Mouse (Mus musculus) midbrain, embryonic 11.5 days (tissue): Measurements from ENCODE around the gene Ebna1bp2. TPM values are rescaled to one million over a fixed set of nuclear protein-coding genes. Genes with fewer than 3 reads are reported as not detected.

ENCODE experiments used
- ATAC-seq: fragments of 200-750 bp; cut with Nextera tagmentation; 2 replicates; pipeline ENCODE4 v1.8.0; 2017; ENCODE audit warnings: moderate TSS enrichment, moderate library complexity; ENCODE audit not compliant: low FRiP score
- DNase-seq: peaks from one replicate; pipeline ENCODE4 v3.0.0; 2015; ENCODE audit warnings: low spot score; ENCODE audit errors: missing footprints
- H3K27ac ChIP-seq: fragments of 300-500 bp; sonication (generic); 2 replicates; pipeline ENCODE4 v1.5.1; 2014; ENCODE audit warnings: low read depth, low read length
- H3K27me3 ChIP-seq: fragments of 300-500 bp; sonication (generic); 2 replicates; pipeline ENCODE4 v1.6.1; 2014; ENCODE audit warnings: mild to moderate bottlenecking, low read length, moderate library complexity, mixed read lengths; ENCODE audit not compliant: control insufficient read depth, insufficient read depth
- H3K36me3 ChIP-seq: fragments of 300-500 bp; sonication (generic); 2 replicates; pipeline ENCODE4 v1.6.1; 2014; ENCODE audit warnings: mild to moderate bottlenecking, low read length, moderate library complexity, mixed read lengths; ENCODE audit not compliant: control insufficient read depth, insufficient read depth
- H3K4me1 ChIP-seq: fragments of 300-500 bp; sonication (generic); 2 replicates; pipeline ENCODE4 v1.6.1; 2014; ENCODE audit warnings: low read length; ENCODE audit not compliant: control insufficient read depth, insufficient read depth
- H3K4me2 ChIP-seq: fragments of 300-500 bp; sonication (generic); 2 replicates; pipeline ENCODE4 v1.6.1; 2014; ENCODE audit warnings: mild to moderate bottlenecking, moderate library complexity
- H3K4me3 ChIP-seq: fragments of 300-500 bp; sonication (generic); 2 replicates; pipeline ENCODE4 v1.5.1; 2014; ENCODE audit warnings: low read depth, low read length
- H3K9ac ChIP-seq: fragments of 300-500 bp; sonication (generic); 2 replicates; pipeline ENCODE4 v1.6.1; 2014; ENCODE audit warnings: low read length
- H3K9me3 ChIP-seq: fragments of 300-500 bp; sonication (generic); 2 replicates; pipeline ENCODE4 v1.6.1; 2016; ENCODE audit warnings: low read length; ENCODE audit not compliant: control insufficient read depth
- WGBS: fragments of 180-500 bp; shearing (Covaris S2); extraction: QIAGEN DNeasy Blood & Tissue Kit; methylation state at CpG from one replicate; pipeline ENCODE4 v1.1.7; 2014; 5-methylcytosine and 5-hydroxymethylcytosine counted together
- polyA plus RNA-seq: library from polyadenylated mRNA; unstranded; fragments of >200 nt; fragmentation: Nextera tagmentation; extraction: Ambion mirVana; gene quantifications from 2 replicates; pipeline ENCODE4 v1.2.1, GENCODE M21; 2014

Ebna1bp2 gene
- 183 and 197 TPM in 2 replicates for polyA plus RNA-seq

DNA sequence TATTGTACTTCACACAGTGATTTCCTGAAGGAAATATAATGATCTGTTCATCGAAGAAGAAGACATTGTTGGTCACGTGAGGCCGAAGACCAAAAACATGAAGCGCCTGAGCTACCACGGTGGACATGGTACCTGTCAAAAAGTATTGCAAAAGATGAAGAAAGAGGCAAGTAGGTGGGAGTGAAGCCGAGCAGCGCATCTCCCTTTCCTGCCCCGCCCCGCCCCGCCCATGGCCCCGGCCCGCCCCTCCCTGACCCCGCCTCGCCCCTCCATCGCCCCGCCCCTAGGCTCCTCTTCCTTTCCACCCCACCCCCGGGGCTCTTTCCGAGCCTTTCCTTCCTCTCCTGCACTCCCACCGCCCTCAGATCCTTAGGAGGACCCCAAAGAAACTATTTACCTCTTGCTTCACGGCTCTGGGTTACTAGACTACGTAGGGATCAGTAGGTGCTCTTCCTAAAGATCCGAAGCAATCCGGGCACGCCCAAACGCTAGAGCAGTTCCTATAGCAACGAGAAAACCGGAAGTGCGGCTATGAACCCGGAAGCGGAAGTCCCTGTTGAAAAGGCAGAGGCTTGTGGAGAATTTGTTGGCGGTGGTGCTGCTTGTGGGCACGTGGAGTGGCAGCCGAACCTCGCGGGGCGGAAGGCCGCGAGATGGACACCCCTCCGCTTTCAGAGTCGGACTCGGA is at the start of gene Ebna1bp2, which contains the start of gene Cfap57:
TSS of gene Ebna1bp2 (plus strand) at position 521 of the 688 bp plus-strand sequence.
TSS of gene Cfap57 (minus strand) at position 499 of the 688 bp plus-strand sequence.
- Histone ChIP-seq H3K4me1 (peaks cover 10% of the 10 kb centered on the region), H3K9ac (peak within 1 kb of the TSS; percentile 71), H3K9me3 (no peaks in the 10 kb centered on the region; the same call in 1 of the 2 replicates), H3K4me3 (peak within 1 kb of the TSS; percentile 82), H3K27me3 (no peaks in the 10 kb centered on the region), H3K4me2 (peak within 1 kb of the TSS; percentile 96), H3K36me3 (peaks cover 8% of the 10 kb centered on the region), H3K27ac (no peak within 1 kb of the TSS)
- ATAC-seq (peak; percentile 94), DNase-seq (peak; percentile 100)
- WGBS = under 1% methylated on average over 38 of the region's 41 CpGs

DNA sequence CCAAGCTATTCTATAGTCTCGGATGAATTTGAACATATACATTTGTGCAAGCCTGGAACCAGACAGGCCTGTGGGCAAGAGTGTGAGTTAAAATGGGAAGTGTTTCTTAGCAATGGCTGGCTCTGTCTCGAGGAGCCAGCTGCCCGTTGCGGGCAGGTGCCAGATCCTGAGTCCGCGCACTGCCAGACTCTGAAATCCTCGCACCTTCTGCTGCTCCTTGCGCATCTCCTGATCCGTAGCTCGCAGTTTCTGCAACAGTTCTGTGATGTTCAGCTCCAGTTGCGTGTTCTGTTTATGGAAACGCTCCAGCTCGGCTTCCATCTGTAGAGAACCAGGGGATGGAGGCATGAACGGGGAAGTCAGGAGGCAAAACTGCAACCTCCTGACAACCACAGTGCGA is 49.2 kb upstream of the Ebna1bp2 start:
- H3K4me1 ChIP-seq = no peaks in the 10 kb centered on the region
- ATAC-seq (no peak), DNase-seq (no peak)
- no peak overlapping the region for H3K4me3 ChIP-seq
- H3K9ac ChIP-seq = no peak overlapping the region
- no peak overlapping the region for H3K27ac ChIP-seq
- no peak overlapping the region for H3K4me2 ChIP-seq
- no peaks in the 10 kb centered on the region for H3K9me3 ChIP-seq
- no peaks in the 10 kb centered on the region for H3K27me3 ChIP-seq
- no peaks in the 10 kb centered on the region for H3K36me3 ChIP-seq
- 85% methylated on average over 15 of the region's 15 CpGs for WGBS

DNA sequence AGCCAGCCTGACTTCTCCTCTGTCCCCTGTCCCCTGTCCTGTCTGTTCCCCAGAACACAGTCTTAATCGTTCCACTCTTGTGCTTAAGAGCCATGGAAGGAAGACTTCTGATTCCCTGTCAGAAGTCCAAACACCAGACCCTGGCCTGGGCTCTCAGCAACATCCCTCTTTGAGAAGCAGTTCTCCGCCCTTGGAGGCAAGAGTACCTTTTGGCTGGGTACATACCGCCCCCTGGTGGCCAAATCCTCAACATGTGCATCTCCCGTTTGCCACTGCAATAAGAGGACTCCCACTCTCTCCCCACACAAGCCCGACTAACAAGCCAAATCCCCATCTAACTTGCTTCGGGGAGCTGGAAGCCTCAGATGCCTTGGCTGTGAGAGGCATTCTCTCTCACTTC is 44.5 kb upstream of the Ebna1bp2 start:
- H3K4me3 ChIP-seq = no peak overlapping the region
- peak; percentile 98 for DNase-seq
- no peaks in the 10 kb centered on the region for H3K36me3 ChIP-seq
- no peak overlapping the region for H3K9ac ChIP-seq
- peak; percentile 68 for ATAC-seq
- no peaks in the 10 kb centered on the region for H3K27me3 ChIP-seq
- H3K4me1 ChIP-seq = no peaks in the 10 kb centered on the region
- 8% methylated on average over 6 of the region's 6 CpGs for WGBS
- no peak overlapping the region for H3K4me2 ChIP-seq
- H3K9me3 ChIP-seq = no peaks in the 10 kb centered on the region
- H3K27ac ChIP-seq = no peak overlapping the region

- DNase-seq (peak; percentile 91), ATAC-seq (no peak)
- no peak overlapping the region for H3K9ac ChIP-seq
- no peak overlapping the region for H3K4me3 ChIP-seq
- 45% methylated on average over 13 of the region's 13 CpGs for WGBS
- no peaks in the 10 kb centered on the region for H3K36me3 ChIP-seq
- H3K27ac ChIP-seq = no peak overlapping the region
- H3K4me2 ChIP-seq = no peak overlapping the region
- no peaks in the 10 kb centered on the region for H3K27me3 ChIP-seq
- no peaks in the 10 kb centered on the region for H3K9me3 ChIP-seq
- peaks cover 4% of the 10 kb centered on the region; the same call in 1 of the 2 replicates for H3K4me1 ChIP-seq
Observed at GRCm38 (mm10) chr4:118579313-118579712, 41.3 kb upstream of the Ebna1bp2 start.

GRCm38 (mm10) chr4:118581508-118581907 is 39.1 kb upstream of the Ebna1bp2 start:
- Histone ChIP-seq H3K4me3 (no peak overlapping the region), H3K4me2 (no peak overlapping the region), H3K36me3 (no peaks in the 10 kb centered on the region), H3K4me1 (peaks cover 4% of the 10 kb centered on the region; the same call in 1 of the 2 replicates), H3K9ac (no peak overlapping the region; the same call in 1 of the 2 replicates), H3K27ac (no peak overlapping the region), H3K27me3 (no peaks in the 10 kb centered on the region), H3K9me3 (no peaks in the 10 kb centered on the region)
- WGBS = 38% methylated on average over 11 of the region's 11 CpGs
- DNase-seq (no peak), ATAC-seq (0 out of 2 replicates have a peak, but pooled peaks have one; percentile 16)

- no peaks in the 10 kb centered on the region for H3K36me3 ChIP-seq
- ATAC-seq = no peak
- H3K9me3 ChIP-seq = no peaks in the 10 kb centered on the region
- H3K4me3 ChIP-seq = no peak overlapping the region
- WGBS = 97% methylated on average over 8 of the region's 8 CpGs
- H3K27ac ChIP-seq = no peak overlapping the region
- no peak overlapping the region for H3K4me2 ChIP-seq
- peaks cover 5% of the 10 kb centered on the region; the same call in 1 of the 2 replicates for H3K4me1 ChIP-seq
- no peaks in the 10 kb centered on the region for H3K27me3 ChIP-seq
- no peak overlapping the region for H3K9ac ChIP-seq
- no peak for DNase-seq
Observed at GRCm38 (mm10) chr4:118582629-118583028, 38.0 kb upstream of the Ebna1bp2 start.

- H3K4me2 ChIP-seq = peak overlapping the region; percentile 7; the same call in 1 of the 2 replicates
- H3K27ac ChIP-seq = no peak overlapping the region
- DNase-seq = no peak
- H3K36me3 ChIP-seq = no peaks in the 10 kb centered on the region
- no peak for ATAC-seq
- H3K9ac ChIP-seq = 0 out of 2 replicates have a peak overlapping the region, but pooled peaks have one; percentile 12
- H3K4me1 ChIP-seq = peaks cover 6% of the 10 kb centered on the region; the same call in 1 of the 2 replicates
- H3K27me3 ChIP-seq = no peaks in the 10 kb centered on the region
- H3K4me3 ChIP-seq = no peak overlapping the region
- H3K9me3 ChIP-seq = no peaks in the 10 kb centered on the region
- WGBS = 61% methylated on average over 12 of the region's 12 CpGs
Observed at GRCm38 (mm10) chr4:118589053-118589732, 31.4 kb upstream of the Ebna1bp2 start.

GRCm38 (mm10) chr4:118589733-118590130 is 30.9 kb upstream of the Ebna1bp2 start:
- 4% methylated on average over 7 of the region's 7 CpGs for WGBS

DNA sequence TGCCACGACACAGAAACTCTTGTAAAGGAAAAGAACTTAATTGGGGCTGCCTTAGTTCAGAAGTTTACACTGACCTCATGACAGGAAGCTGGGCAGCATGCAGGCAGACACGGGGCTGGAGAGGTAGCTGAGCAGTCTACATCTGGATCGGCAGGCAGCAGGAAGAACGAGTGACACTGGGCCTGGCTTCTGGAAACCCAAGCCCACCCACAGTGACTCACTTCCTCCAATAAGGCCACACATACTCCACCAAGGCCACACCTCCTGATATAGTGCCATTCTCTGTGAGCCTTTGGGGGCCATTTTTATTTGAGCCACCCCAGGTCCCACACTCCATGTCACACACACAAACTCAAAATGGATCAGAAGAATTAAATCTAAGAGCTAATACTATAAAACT is 16.5 kb upstream of the Ebna1bp2 start:
- Histone ChIP-seq H3K9ac (no peak overlapping the region), H3K27me3 (no peaks in the 10 kb centered on the region), H3K4me2 (no peak overlapping the region), H3K4me3 (no peak overlapping the region), H3K4me1 (no peaks in the 10 kb centered on the region), H3K27ac (no peak overlapping the region), H3K36me3 (no peaks in the 10 kb centered on the region), H3K9me3 (no peaks in the 10 kb centered on the region)
- DNase-seq = no peak
- ATAC-seq = no peak
- WGBS = 66% methylated on average over 4 of the region's 4 CpGs

More at GRCm38 (mm10) chr4:118589733-118590130, 30.9 kb upstream of the Ebna1bp2 start:
- no peak overlapping the region for H3K27ac ChIP-seq
- ATAC-seq = no peak
- no peak for DNase-seq
- H3K4me1 ChIP-seq = peaks cover 6% of the 10 kb centered on the region; the same call in 1 of the 2 replicates
- no peaks in the 10 kb centered on the region for H3K36me3 ChIP-seq
- H3K27me3 ChIP-seq = no peaks in the 10 kb centered on the region
- no peaks in the 10 kb centered on the region for H3K9me3 ChIP-seq
- peak overlapping the region; percentile 12; the same call in 1 of the 2 replicates for H3K4me2 ChIP-seq
- 0 out of 2 replicates have a peak overlapping the region, but pooled peaks have one; percentile 12 for H3K9ac ChIP-seq
- no peak overlapping the region for H3K4me3 ChIP-seq
